In genomic region chr11:82388371-82389313, GRCm38 (mm10) we compare ENCODE assay signal across 9 mouse cellular contexts. TPM values are rescaled to one million over a fixed set of nuclear protein-coding genes. Genes with fewer than 3 reads are reported as not detected.
DNase-seq lines count a peak whose midpoint lies in the region; ATAC-seq lines count a peak whose summit lies in the region.
"Had no signal": no experiment of that assay in that cellular context is flagged by ENCODE, and none has a peak within 500 bp of the region (broad histone marks: within the 10 kb centered on the region; RNA-seq: fewer than 3 reads in every experiment).

TSS of gene Tmem132e (plus strand) at chr11:82388900.

- peak within 1 kb of the TSS; percentile 98 for H3K4me2 ChIP-seq in forebrain, embryonic 12.5 days
- H3K4me2 ChIP-seq in midbrain, embryonic 15.5 days, result peak within 1 kb of the TSS; percentile 94

- H3K36me3 ChIP-seq in forebrain, embryonic 12.5 days (replicated peaks), result no peaks in the 10 kb centered on the region
- H3K36me3 ChIP-seq in midbrain, embryonic 15.5 days (replicated peaks), result no peaks in the 10 kb centered on the region

- no peaks in the 10 kb centered on the region; the same call in 1 of the 2 replicates for H3K4me1 ChIP-seq in brown adipose tissue, adult 24 weeks (ENCODE audit: control insufficient read depth, insufficient read depth, insufficient read length, low read length)
- H3K4me1 ChIP-seq in forebrain, embryonic 12.5 days, result peaks cover 32% of the 10 kb centered on the region
- peaks cover 35% of the 10 kb centered on the region for H3K4me1 ChIP-seq in midbrain, embryonic 15.5 days

- no peaks in the 10 kb centered on the region for H3K9me3 ChIP-seq in forebrain, embryonic 12.5 days
- H3K9me3 ChIP-seq in midbrain, embryonic 15.5 days, result no peaks in the 10 kb centered on the region
- H3K9me3 ChIP-seq: megakaryocyte, embryonic 14.5 days had no signal

- ATAC-seq in forebrain, embryonic 12.5 days (ENCODE audit: low FRiP score), result peak; percentile 27
- peak; percentile 37 for ATAC-seq in midbrain, embryonic 15.5 days (replicated peaks)
- ATAC-seq in megakaryocyte-erythroid progenitor cell, adult 5-6 weeks (replicated peaks; ENCODE audit: low FRiP score, low TSS enrichment, poor library complexity, severe bottlenecking), result no peak

- under 1% methylated on average over 88 of the region's 88 CpGs for WGBS in forebrain, embryonic 12.5 days
- WGBS in midbrain, embryonic 15.5 days, result under 1% methylated on average over 86 of the region's 88 CpGs

- H3K9ac ChIP-seq in forebrain, embryonic 12.5 days, result peak within 1 kb of the TSS; percentile 68
- H3K9ac ChIP-seq in midbrain, embryonic 15.5 days, result peak within 1 kb of the TSS; percentile 56

- H3K27me3 ChIP-seq in forebrain, embryonic 12.5 days, result peaks cover 88% of the 10 kb centered on the region
- H3K27me3 ChIP-seq in midbrain, embryonic 15.5 days (replicated peaks), result peaks cover 39% of the 10 kb centered on the region

- peak; percentile 14 to 23 for DNase-seq in left cerebral cortex, adult 18-20 months (ENCODE audit: low spot score in 2 of 2)
- no peak for DNase-seq in left cerebral cortex, adult 9 months (ENCODE audit: low spot score in 2 of 2)
- DNase-seq in kidney, postnatal 10 days, result peak; percentile 27
- DNase-seq in c-Kit-positive CD71-positive TER-119-positive erythroid progenitor cells, embryonic 14.5 days (ENCODE audit: low spot score), result no peak

- H3K4me3 ChIP-seq in brown adipose tissue, adult 24 weeks (ENCODE audit: insufficient read depth, low read depth, low read length), result peak within 1 kb of the TSS; percentile 47
- peak within 1 kb of the TSS; percentile 62 for H3K4me3 ChIP-seq in forebrain, embryonic 12.5 days (replicated peaks)
- peak within 1 kb of the TSS; percentile 88 for H3K4me3 ChIP-seq in midbrain, embryonic 15.5 days
- H3K4me3 ChIP-seq: megakaryocyte, embryonic 14.5 days had no signal

- no peak within 1 kb of the TSS for H3K27ac ChIP-seq in brown adipose tissue, adult 24 weeks (replicated peaks; ENCODE audit: low read depth, low read length)
- H3K27ac ChIP-seq in forebrain, embryonic 12.5 days, result no peak within 1 kb of the TSS
- peak within 1 kb of the TSS; percentile 78 for H3K27ac ChIP-seq in midbrain, embryonic 15.5 days

RNA-seq across cellular contexts. Expression of gene Tmem132e, which starts in this region (rescaled TPM):
- total RNA-seq in left cerebral cortex, adult 18-20 months (2021), result 10 to 100 TPM; 19.2 to 22.9 TPM
- not detected in 2 replicates for polyA plus RNA-seq in brown adipose tissue, adult 24 weeks (2012; ENCODE audit: insufficient read depth, insufficient read length, missing spikeins)
- 0.85 and 0.88 TPM in 2 replicates for polyA plus RNA-seq in forebrain, embryonic 12.5 days (2016; fragmentation: Nextera tagmentation; extraction: Ambion mirVana)
- polyA plus RNA-seq in midbrain, embryonic 15.5 days (2015; fragmentation: Nextera tagmentation; extraction: Ambion mirVana), result 2.8 and 3.9 TPM in 2 replicates
- total RNA-seq in megakaryocyte-erythroid progenitor cell, adult 5-6 weeks (2014; fragmentation: Nextera tagmentation), result 0.04 TPM in 1 of 2 replicates, not detected in the other
- total RNA-seq in megakaryocyte-erythroid progenitor cell, adult 5-6 weeks (2017), result not detected in 2 replicates

Comparison
In these comparisons a context has a peak if more than half of its experiments do, and no peak if none do; other contexts are left out.
1. RNA of gene Tmem132e (total RNA-seq): 19.2 to 22.9 TPM in left cerebral cortex, adult 18-20 months; 0.04 TPM in megakaryocyte-erythroid progenitor cell, adult 5-6 weeks; every median in the first group is over 10 times any median in the second.
2. DNase-seq: peak in left cerebral cortex, adult 18-20 months (2 of 2) and kidney, postnatal 10 days (single experiment); none in left cerebral cortex, adult 9 months (0 of 2) and c-Kit-positive CD71-positive TER-119-positive erythroid progenitor cells, embryonic 14.5 days (single experiment).
3. Peak in ATAC-seq, H3K4me3 ChIP-seq, H3K9ac ChIP-seq and H3K4me2 ChIP-seq in forebrain, embryonic 12.5 days; RNA of the gene not detected or under 1 TPM.
4. Peak in every context shown above with its lines, with median percentiles within 50 percentile points of each other: H3K4me3 ChIP-seq.